Mouse (Mus musculus): ENCODE data around the gene Frem1. TPM values are rescaled to one million over a fixed set of nuclear protein-coding genes. Genes with fewer than 3 reads are reported as not detected.
A peak's percentile ranks its signal among the peaks of the same experiment; 100 is the strongest.

Frem1 gene
- polyA plus RNA-seq, 1 experiment from 2014 or later = 25.7 TPM

- WGBS = 47% methylated on average over 4 of the region's 4 CpGs
These were observed 185.0 kb downstream of the Frem1 start for GRCm38 (mm10) chr4:82867111-82867510.

DNA sequence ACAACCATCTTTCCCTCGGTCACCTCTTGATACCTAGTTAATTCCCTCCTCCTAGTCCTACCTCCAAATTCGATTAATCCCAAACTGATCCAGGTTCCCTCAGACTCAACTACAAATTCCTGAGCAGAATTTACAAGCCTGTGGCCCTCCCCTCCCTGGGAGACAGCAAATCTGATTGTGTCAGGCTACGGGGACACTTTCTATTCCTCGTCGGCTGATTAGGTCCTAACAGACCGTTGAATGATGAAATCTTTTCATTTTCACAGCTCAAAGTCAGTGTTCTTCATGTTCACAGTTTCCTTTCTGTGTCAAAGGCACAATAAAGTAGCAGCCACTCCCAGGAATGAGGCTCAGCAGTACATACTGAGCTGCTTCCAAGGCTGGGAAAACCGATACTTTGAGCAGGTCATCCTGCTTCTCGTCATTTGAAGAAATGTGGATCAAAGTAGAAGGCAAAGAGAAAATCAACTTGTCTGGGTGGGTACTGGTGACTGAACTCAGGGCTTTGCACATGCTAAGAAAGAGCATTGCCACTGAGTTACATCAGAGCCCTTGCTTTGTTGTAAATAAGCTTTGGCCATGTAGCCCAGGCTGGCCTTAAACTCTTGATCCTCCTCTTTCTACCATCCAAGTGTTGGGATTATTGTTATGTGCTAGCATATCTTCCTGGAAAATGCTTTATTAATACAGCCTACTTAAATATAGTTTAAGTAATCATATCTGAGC is 187.0 kb downstream of the Frem1 start:
- Histone ChIP-seq H3K9me3 (no peaks in the 10 kb centered on the region), H3K27me3 (no peaks in the 10 kb centered on the region), H3K4me3 (no peak overlapping the region), H3K4me2 (replicated peaks) (no peak overlapping the region), H3K9ac (no peak overlapping the region), H3K36me3 (no peaks in the 10 kb centered on the region), H3K4me1 (no peaks in the 10 kb centered on the region), H3K27ac (no peak overlapping the region)
- WGBS = 79% methylated on average over 8 of the region's 8 CpGs
- ATAC-seq (ENCODE audit: insufficient number of reproducible peaks, insufficient read depth, low FRiP score, low TSS enrichment) = no peak

More at GRCm38 (mm10) chr4:82867111-82867510, 185.0 kb downstream of the Frem1 start:
- Histone ChIP-seq H3K4me3 (no peak overlapping the region), H3K27ac (no peak overlapping the region), H3K9me3 (no peaks in the 10 kb centered on the region), H3K36me3 (no peaks in the 10 kb centered on the region), H3K9ac (no peak overlapping the region), H3K4me2 (replicated peaks) (no peak overlapping the region), H3K4me1 (no peaks in the 10 kb centered on the region), H3K27me3 (no peaks in the 10 kb centered on the region)
- no peak for ATAC-seq (ENCODE audit: insufficient number of reproducible peaks, insufficient read depth, low FRiP score, low TSS enrichment)

- WGBS = 87% methylated on average over 8 of the region's 8 CpGs
- no peaks in the 10 kb centered on the region for H3K9me3 ChIP-seq
- no peak overlapping the region for H3K4me3 ChIP-seq
- no peak for ATAC-seq (ENCODE audit: insufficient number of reproducible peaks, insufficient read depth, low FRiP score, low TSS enrichment)
- no peaks in the 10 kb centered on the region for H3K36me3 ChIP-seq
- no peak overlapping the region for H3K9ac ChIP-seq
- H3K27me3 ChIP-seq = no peaks in the 10 kb centered on the region
- peaks cover 4% of the 10 kb centered on the region for H3K4me1 ChIP-seq
- no peak overlapping the region for H3K27ac ChIP-seq
- no peak overlapping the region for H3K4me2 ChIP-seq (replicated peaks)
These were observed 188.8 kb downstream of the Frem1 start for GRCm38 (mm10) chr4:82863316-82863715.

- Histone ChIP-seq H3K9ac (no peak overlapping the region), H3K9me3 (no peaks in the 10 kb centered on the region), H3K4me3 (no peak overlapping the region), H3K27ac (no peak overlapping the region), H3K27me3 (no peaks in the 10 kb centered on the region), H3K4me1 (peaks cover 4% of the 10 kb centered on the region), H3K36me3 (no peaks in the 10 kb centered on the region), H3K4me2 (replicated peaks) (no peak overlapping the region)
- 93% methylated on average over 2 of the region's 2 CpGs for WGBS
- no peak for ATAC-seq (ENCODE audit: insufficient number of reproducible peaks, insufficient read depth, low FRiP score, low TSS enrichment)
These were observed 190.7 kb downstream of the Frem1 start for GRCm38 (mm10) chr4:82861451-82861850.

DNA sequence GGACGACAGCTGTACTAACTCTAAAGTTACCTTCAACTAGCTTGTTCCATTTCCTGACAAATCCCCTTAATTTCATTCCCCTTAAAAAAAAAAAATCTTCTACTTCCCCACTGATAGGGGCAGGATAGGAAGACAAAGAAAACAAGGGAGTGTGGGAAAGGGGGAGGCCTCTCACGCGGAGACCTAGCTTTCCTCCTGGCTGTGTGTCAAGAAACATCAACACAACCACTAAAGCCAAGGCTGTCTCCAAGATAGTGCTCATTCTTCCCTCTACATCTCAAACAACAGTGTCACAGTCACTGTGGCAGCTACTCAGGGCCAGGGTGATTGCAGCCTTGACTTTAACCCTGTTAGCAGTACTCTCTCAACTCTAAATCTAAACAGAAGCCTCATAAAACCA is 191.6 kb downstream of the Frem1 start:
- ATAC-seq (ENCODE audit: insufficient number of reproducible peaks, insufficient read depth, low FRiP score, low TSS enrichment) = no peak
- H3K27me3 ChIP-seq = no peaks in the 10 kb centered on the region
- H3K27ac ChIP-seq = no peak overlapping the region
- H3K9ac ChIP-seq = no peak overlapping the region
- no peak overlapping the region for H3K4me2 ChIP-seq (replicated peaks)
- H3K36me3 ChIP-seq = no peaks in the 10 kb centered on the region
- H3K9me3 ChIP-seq = no peaks in the 10 kb centered on the region
- WGBS = 31% methylated on average over 3 of the region's 3 CpGs
- no peak overlapping the region for H3K4me3 ChIP-seq
- H3K4me1 ChIP-seq = peaks cover 4% of the 10 kb centered on the region

DNA sequence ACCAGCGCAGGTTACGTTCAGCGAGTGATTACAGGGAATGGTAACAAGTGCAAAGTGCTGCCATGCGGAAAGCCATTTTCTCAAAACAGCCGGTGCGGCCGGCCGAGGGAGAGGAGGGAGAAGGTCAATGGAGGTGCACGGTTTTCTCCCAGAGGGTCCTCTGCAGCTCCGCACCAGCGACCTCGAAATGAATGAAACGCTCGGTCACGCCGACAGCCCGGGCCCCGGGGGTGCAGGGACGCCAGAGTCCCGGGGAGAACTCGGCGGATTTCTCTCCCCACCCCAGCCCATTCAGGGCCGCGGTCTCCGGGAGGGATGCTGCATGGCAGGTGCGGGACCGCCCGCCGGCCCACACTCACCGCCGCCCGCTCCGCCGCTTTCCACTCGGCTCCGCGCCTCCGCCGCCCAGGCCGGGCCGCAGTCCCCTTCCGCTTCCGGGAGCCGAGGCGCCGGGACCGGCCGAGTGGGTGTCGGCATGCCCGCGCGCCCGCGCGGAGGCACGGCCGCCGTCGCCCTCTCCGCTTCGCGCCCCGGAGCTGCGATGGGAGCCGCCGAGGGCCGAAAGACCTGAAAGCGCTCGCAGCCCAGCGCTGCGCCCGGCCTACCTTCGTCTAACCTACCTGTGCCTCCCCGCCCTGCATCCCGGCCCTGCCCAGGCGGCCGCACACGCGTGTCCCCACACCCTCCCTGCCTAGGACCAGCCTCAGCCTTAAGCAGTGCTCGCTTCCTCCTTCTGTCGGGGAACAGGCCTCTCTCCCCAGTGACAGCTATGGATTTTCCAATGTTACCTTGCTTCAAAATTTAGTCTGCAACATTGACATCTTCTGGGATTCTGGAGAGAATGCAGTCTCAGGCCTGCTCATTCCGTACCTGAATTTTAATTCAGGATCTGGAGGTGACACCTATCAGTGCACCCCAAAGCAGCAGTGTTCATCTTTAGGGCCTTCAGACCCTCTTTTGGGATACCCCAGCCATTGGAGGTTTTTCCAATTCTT is 192.7 kb downstream of the Frem1 start, which contains the start of gene Zdhhc21:
TSS of gene Zdhhc21 (minus strand) at position 828 of the 995 bp plus-strand sequence.
- no peaks in the 10 kb centered on the region for H3K27me3 ChIP-seq
- WGBS = 1% methylated on average over 82 of the region's 82 CpGs
- peak; percentile 89 for ATAC-seq (ENCODE audit: insufficient number of reproducible peaks, insufficient read depth, low FRiP score, low TSS enrichment)
- peak within 1 kb of the TSS; percentile 69 for H3K4me2 ChIP-seq (replicated peaks)
- peaks cover 4% of the 10 kb centered on the region for H3K4me1 ChIP-seq
- peak within 1 kb of the TSS; percentile 72 for H3K4me3 ChIP-seq
- H3K9ac ChIP-seq = peak within 1 kb of the TSS; percentile 72
- H3K27ac ChIP-seq = peak within 1 kb of the TSS; percentile 74
- H3K36me3 ChIP-seq = no peaks in the 10 kb centered on the region
- H3K9me3 ChIP-seq = no peaks in the 10 kb centered on the region

DNA sequence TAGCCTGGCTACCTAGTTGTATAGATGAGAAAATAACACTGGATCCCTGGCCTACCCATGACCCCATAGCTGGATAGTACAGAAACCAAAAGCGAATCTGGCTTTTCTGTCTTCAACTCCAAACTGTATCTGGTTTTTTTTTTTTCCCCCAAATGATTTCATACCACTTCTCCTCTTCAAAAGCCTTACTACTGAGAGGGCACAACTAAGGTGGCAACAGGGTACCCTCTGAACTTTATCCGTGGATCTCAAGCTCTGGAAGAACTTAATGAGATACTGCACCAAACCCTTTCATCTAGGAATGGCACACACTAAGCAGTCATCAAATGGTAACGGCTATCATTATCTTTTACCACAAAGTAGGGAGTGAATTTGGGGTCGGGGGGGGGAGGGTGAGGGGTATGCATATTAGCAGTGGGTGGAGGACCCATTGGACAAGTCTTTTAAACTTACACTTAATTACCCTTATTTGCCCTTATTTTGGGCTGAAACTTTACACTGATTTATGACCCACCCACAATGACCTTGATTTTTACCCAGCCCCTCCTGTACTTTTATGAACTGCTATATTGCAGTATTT is 193.6 kb downstream of the Frem1 start:
- no peaks in the 10 kb centered on the region for H3K36me3 ChIP-seq
- 28% methylated on average over 4 of the region's 4 CpGs for WGBS
- H3K4me3 ChIP-seq = peak overlapping the region; percentile 72
- H3K27me3 ChIP-seq = no peaks in the 10 kb centered on the region
- H3K9me3 ChIP-seq = no peaks in the 10 kb centered on the region
- no peak for ATAC-seq (ENCODE audit: insufficient number of reproducible peaks, insufficient read depth, low FRiP score, low TSS enrichment)
- peak overlapping the region; percentile 69 for H3K4me2 ChIP-seq (replicated peaks)
- no peak overlapping the region for H3K27ac ChIP-seq
- peak overlapping the region; percentile 72 for H3K9ac ChIP-seq
- H3K4me1 ChIP-seq = peaks cover 4% of the 10 kb centered on the region

DNA sequence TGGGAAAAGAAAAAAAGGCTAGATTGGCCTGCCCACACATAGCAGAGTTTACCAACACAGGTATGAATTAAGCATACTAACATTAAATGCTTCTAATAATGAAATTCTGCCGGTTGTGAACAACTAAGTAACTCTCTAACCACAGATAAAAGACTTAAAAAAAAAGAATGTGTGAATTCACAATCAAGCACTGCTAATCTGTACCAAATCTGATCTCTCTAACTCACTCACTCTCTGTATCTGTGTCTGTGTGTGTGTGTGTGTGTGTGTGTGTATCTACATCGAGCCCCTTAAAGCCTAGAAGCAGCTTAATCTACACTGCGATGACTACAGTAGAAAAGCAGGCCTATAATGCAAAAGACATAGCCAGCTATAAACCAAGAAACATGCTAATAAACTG is 195.2 kb downstream of the Frem1 start:
- Histone ChIP-seq H3K36me3 (no peaks in the 10 kb centered on the region), H3K4me1 (peaks cover 4% of the 10 kb centered on the region), H3K27me3 (no peaks in the 10 kb centered on the region), H3K9me3 (no peaks in the 10 kb centered on the region), H3K4me3 (no peak overlapping the region), H3K9ac (no peak overlapping the region), H3K4me2 (replicated peaks) (no peak overlapping the region), H3K27ac (no peak overlapping the region)
- ATAC-seq (ENCODE audit: insufficient number of reproducible peaks, insufficient read depth, low FRiP score, low TSS enrichment) = no peak
- WGBS = 87% methylated on average over 3 of the region's 3 CpGs

- Histone ChIP-seq H3K27ac (no peak overlapping the region), H3K9ac (no peak overlapping the region), H3K4me2 (replicated peaks) (no peak overlapping the region), H3K4me1 (peaks cover 8% of the 10 kb centered on the region), H3K4me3 (no peak overlapping the region), H3K36me3 (no peaks in the 10 kb centered on the region), H3K27me3 (no peaks in the 10 kb centered on the region), H3K9me3 (no peaks in the 10 kb centered on the region)
- 90% methylated on average over 2 of the region's 2 CpGs for WGBS
- no peak for ATAC-seq (ENCODE audit: insufficient number of reproducible peaks, insufficient read depth, low FRiP score, low TSS enrichment)
These were observed 198.3 kb downstream of the Frem1 start for GRCm38 (mm10) chr4:82853809-82854208.

DNA sequence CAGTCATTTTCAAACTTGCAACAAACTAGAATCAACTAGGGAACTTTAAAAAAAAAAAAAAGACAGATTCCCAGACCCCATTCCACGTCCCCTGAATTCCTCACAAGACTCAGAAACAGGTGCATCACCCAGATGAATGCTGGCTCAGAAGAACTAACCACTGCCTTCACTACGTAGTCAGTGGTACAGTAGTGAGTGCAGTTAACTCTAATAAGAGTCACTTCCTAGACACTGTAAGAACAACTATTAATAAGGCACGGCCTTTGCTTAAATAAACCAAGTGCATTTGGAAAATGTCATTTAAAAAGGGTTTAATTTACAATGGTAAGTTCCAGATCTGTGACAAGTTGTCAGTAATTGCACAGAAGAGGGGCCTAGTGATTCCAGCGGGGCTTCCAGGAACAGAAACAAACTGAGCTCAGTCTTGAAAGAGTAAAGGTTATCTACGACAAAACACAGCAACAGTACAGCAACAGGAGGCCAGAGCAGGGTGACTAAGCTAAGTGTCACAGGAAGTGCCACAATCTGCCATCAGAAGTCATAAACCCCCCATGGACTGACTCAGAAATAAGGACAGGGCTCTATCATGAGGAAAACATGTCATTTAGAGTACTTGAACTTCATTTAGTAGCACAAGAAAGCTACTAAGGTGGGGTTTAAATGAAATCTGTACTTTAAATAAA is 203.4 kb downstream of the Frem1 start:
- Histone ChIP-seq H3K27me3 (no peaks in the 10 kb centered on the region), H3K27ac (no peak overlapping the region), H3K4me1 (0 out of 2 replicates have a peak, but pooled peaks cover 4% of the 10 kb centered on the region), H3K9ac (no peak overlapping the region), H3K9me3 (no peaks in the 10 kb centered on the region), H3K4me3 (no peak overlapping the region), H3K36me3 (0 out of 2 replicates have a peak, but pooled peaks cover 11% of the 10 kb centered on the region), H3K4me2 (replicated peaks) (no peak overlapping the region)
- no peak for ATAC-seq (ENCODE audit: insufficient number of reproducible peaks, insufficient read depth, low FRiP score, low TSS enrichment)
- 53% methylated on average over 5 of the region's 5 CpGs for WGBS

All from embryonic facial prominence, embryonic 12.5 days (tissue).